Mouse (Mus musculus): ENCODE measurements around the gene Pgk1. TPM values are rescaled to one million over a fixed set of nuclear protein-coding genes. Genes with fewer than 3 reads are reported as not detected.
"Not testable (repeated sequence)": the region's sequence is repeated elsewhere in the genome, so short reads cannot be mapped to it uniquely, and the experiment has no call there.

Gene Pgk1
- total RNA-seq (2021), result 100 to 1,000 TPM; 452 to 497 TPM

DNA sequence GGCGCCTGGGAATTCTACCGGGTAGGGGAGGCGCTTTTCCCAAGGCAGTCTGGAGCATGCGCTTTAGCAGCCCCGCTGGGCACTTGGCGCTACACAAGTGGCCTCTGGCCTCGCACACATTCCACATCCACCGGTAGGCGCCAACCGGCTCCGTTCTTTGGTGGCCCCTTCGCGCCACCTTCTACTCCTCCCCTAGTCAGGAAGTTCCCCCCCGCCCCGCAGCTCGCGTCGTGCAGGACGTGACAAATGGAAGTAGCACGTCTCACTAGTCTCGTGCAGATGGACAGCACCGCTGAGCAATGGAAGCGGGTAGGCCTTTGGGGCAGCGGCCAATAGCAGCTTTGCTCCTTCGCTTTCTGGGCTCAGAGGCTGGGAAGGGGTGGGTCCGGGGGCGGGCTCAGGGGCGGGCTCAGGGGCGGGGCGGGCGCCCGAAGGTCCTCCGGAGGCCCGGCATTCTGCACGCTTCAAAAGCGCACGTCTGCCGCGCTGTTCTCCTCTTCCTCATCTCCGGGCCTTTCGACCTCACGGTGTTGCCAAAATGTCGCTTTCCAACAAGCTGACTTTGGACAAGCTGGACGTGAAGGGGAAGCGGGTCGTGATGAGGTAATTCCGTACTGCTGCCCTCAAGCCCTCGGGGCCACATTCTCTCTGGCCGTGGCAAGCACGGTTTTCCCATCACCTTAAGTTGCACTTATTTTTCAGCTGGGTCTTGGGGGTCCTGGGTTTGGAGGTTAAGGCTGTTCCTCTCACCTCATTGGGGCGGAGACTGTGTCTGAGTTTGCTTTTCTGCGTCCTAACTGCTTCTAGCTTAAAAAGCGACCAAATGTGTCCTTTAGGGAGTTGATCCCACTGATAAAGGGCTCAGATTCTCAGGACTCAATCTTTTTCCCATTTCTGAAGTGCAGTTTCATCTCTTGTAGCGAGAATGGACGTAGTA, at the start of gene Pgk1:
Gene Pgk1 (plus strand): TSS at position 388 of the 937 bp plus-strand sequence.
- peak; percentile 82 to 91 for DNase-seq

- DNase-seq, result no peak
Measured at GRCm38 (mm10) chrX:106139309-106140070, 47.4 kb upstream of the Pgk1 start.

- no peak for DNase-seq
Measured at GRCm38 (mm10) chrX:106142936-106143335, 44.0 kb upstream of the Pgk1 start, which contains the start of gene Tlr13. Gene Tlr13, plus strand, starts transcription at chrX:106143204.

GRCm38 (mm10) chrX:106148185-106148584, 38.7 kb upstream of the Pgk1 start:
- DNase-seq, result no peak

DNA sequence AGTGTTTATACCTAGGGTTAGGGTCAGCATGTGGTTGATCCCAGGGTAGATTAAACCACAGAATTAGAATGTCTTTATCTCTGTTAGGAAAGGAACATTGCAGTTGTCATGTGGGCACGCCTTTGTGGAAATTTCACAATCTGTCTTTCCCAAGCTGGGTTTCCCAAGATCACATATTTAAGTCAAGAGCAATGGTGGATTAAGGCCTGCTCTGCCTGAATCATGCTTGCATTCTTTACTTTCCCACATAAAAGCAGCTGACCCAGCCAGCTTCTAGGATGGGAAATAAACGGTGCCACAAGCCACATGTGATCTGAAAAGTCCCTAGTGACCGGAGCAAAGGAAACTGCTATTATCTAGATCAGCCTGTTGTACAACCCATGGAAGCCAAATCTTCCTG, 37.4 kb upstream of the Pgk1 start:
- no peak for DNase-seq

GRCm38 (mm10) chrX:106154180-106154586, 32.7 kb upstream of the Pgk1 start:
- DNase-seq, result no peak

GRCm38 (mm10) chrX:106155892-106156291, 31.0 kb upstream of the Pgk1 start:
- no peak for DNase-seq

DNA sequence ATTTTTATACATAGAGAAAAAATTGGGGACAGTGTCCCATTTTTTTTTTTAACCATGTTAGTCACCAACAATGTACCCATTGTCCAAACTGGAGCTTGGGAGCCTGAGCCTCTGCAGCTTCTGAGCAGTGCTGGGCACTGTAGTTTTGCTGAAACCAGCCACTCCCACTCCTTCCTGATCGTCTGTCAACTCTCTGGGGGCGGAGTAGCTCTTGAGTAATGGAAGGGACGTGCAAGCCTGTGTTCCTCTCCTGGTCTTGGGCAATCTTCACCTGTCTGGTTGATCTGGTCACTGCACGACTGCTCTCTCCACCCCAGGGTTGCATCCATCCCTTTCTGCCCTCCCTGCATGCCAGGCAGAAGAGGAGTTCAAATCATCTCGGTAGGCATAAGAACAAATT, 22.9 kb upstream of the Pgk1 start:
- DNase-seq, result no peak

- no peak for DNase-seq
Measured at GRCm38 (mm10) chrX:106164555-106164954, 22.3 kb upstream of the Pgk1 start.

DNA sequence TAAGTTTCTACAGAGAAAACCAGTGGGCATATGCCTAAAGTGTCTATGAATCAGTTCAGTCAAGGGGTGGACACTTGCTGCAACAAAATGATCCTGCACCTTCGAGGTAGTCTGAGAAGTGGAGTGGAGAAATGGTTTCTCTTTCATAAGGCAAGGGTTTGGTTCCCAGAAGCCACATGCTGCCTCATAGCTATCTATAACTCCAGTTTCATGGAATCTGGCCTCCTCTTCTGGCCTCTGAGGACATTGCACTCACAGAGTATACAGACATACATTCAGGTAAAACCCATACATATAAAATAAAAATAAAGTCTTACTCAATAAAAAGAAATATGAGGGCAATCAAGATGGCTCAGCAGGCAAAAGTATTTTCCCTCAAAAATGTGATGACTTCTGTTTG, 21.8 kb upstream of the Pgk1 start:
- DNase-seq, result no peak

DNA sequence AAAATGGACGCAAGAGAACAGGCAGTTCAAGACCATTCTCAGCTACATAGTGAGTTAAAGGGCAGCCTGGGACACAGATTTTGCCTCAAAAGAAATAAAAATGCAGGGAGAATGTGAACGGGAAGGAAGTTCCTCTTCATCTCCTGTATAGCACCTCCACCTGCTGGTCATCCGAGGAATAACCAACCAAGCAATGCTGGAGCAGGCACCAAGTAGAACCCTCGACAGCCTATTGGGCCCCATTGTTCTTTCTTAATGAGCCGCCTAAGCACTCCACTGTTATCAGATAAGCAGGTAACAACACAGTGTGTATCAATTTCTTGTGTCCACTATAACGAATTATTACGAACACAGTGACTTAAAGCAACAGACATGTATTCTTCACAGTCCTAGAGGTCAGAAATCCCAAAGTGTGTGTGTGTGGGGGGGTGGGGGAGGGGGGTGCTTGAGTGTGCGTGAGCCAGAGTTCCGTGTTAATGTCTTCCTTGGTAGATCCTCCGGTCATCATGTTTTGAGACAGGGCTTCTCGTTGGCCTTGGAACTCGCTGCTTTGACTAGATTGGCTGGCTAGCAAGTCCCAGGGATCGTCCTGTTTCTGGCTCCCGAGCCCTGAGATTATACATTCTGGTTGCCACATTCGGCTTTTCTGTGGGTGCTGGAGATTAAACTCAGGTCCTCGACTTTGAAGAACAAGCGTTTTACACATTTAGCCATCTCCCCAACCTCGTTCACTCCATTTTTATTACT, 15.6 kb upstream of the Pgk1 start:
- DNase-seq, result peak; percentile 58 to 68

GRCm38 (mm10) chrX:106171853-106172154, 15.1 kb upstream of the Pgk1 start:
- DNase-seq, result no peak

DNA sequence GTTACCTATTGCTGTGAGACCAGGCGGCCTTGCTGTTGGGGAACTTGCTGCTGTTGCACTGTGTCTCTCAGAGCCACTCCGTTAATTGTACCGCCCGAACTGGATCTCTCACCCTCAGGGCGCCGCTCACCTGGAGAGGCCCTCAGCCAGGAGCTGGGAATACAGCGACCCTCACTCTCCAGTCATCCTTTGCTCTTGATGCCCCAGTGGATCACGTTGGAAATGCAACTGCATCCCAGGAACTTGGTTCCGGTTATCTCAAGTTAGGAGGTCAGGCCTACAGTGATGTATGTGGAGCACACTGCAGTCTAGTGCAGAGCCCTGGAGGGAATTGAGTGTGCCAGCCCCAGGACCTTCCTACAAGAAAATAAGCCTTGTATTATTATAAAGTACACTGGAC, 10.6 kb upstream of the Pgk1 start:
- no peak for DNase-seq

DNA sequence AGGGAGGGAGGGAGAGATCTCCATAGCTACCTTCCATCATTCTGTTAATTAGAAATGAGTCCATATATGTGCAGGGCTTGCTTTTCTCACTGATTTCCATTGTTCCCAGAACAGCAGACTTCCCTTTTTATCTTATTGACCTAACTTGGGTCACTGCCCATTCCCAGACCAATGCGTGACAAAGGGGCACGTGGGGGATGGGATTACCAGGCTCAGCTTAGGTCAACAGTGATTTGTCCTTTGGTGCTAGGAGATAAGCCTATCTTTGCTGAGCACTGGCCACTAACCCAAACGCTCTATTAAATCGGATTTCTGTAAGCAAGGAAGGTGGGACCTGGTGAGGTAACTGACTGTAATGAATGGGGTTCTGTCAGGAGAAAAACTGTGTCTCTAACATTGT, 2.6 kb upstream of the Pgk1 start:
- DNase-seq, result no peak

DNA sequence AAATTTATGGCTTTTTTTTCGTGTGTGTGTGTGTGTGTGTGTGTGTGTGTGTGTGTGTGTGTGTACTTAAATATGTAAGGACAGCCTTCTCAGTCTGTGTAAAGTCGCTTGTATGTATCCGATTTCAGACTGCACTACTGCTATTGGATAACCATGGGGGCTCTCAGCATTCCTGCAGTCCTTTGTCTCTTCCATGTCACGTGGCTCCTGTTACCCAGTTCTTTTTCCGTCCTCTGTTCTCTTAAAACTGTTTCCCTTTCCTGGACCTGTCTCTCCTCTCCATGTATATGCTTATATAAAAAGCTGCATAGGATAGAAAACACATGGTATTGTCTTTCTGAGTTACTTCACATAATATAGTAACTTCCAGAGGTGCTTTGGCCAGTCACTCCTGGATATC, 1.2 kb upstream of the Pgk1 start:
- no peak for DNase-seq

DNA sequence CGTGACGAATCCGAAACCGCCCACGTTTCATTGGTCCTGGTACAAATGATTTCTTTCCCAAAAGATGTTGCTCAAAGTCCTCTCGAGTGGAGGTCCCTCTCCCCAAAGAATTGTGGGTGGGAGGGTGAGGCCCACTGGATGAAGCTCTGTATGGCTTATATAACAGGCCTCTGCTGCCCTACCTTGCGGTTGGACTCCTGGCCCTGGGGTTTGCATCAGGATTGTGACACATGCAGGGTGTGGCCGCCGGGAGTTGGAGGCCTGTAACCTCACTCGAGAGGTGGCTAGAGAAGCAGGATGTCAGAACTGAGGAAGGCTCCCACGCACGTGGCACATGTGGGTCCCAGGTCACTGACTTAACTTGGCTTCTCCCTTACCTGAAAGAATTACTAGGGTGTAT, 837 bp downstream of the Pgk1 start:
- DNase-seq, result no peak

DNA sequence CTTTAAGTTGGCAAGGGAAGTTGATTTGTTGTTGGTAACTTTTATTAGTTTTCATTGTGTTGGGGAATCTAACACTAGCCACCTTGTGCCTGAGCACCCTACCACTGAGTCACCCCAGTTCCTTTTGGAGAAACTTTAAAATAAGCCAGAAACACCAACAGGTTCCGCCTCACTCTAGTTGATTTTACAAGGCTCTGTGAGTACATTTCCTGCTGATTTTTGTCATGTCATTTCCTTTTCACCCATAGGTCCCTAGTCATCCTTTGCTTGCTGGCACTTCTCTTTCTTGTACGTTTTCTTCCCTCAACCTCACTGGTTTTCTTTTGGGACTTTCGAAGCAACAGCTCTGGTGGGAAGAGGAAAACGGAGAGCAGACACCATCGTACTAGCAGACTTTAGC, 2.5 kb downstream of the Pgk1 start:
- no peak for DNase-seq

- no peak for DNase-seq
Measured at GRCm38 (mm10) chrX:106190091-106190490, 3.2 kb downstream of the Pgk1 start.

- not testable (repeated sequence) for DNase-seq
Measured at GRCm38 (mm10) chrX:106194361-106194760, 7.5 kb downstream of the Pgk1 start.

GRCm38 (mm10) chrX:106197308-106197707, 10.4 kb downstream of the Pgk1 start:
- DNase-seq, result no peak

DNA sequence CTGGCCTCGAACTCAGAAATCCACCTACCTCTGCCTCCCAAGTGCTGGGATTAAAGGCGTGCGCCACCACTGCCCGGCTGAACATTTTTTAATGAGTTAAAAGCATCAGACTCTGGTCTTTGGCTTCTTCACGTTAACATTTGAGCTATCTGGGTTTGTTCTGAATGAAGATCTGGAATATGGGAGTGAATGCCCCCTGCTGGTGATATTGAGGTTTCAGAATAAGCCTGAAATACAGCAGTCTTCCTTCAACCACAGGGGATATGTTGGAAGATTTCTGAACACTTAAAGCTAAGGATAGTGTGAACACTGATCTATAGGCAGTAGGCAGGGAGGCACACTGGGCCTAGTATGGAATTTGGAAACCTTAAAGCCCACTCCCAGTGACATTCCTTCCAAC, 12.0 kb downstream of the Pgk1 start:
- no peak for DNase-seq

GRCm38 (mm10) chrX:106209100-106209499, 22.2 kb downstream of the Pgk1 start:
- DNase-seq, result no peak

Measured in layer of hippocampus, postnatal 36 days (tissue).